Mouse (Mus musculus) liver, embryonic 14.5 days (tissue): ENCODE measurements around the gene Gm20422. TPM values are rescaled to one million over a fixed set of nuclear protein-coding genes. Genes with fewer than 3 reads are reported as not detected.

ENCODE experiments used
- ATAC-seq: fragments of 200-750 bp; cut with Nextera tagmentation; 2 replicates; pipeline ENCODE4 v1.8.0; 2017; ENCODE audit warnings: moderate number of reproducible peaks, mild to moderate bottlenecking, moderate library complexity; ENCODE audit not compliant: insufficient read depth
- DNase-seq, 3 experiments: peaks; one replicate each; pipeline ENCODE4 v3.0.0-alpha.2; 2012 to 2013; ENCODE audit warnings: low read depth in 3 of 3, low spot score in 3 of 3
- H3K27ac ChIP-seq: fragments of 300-500 bp; sonication (generic); 2 replicates; pipeline ENCODE4 v1.5.1; 2014; ENCODE audit warnings: moderate library complexity, mild to moderate bottlenecking, control low read depth, inconsistent platforms
- H3K27me3 ChIP-seq: fragments of 300-500 bp; sonication (generic); 2 replicates; pipeline ENCODE4 v1.6.1; 2014; ENCODE audit warnings: mild to moderate bottlenecking, low read length, moderate library complexity; ENCODE audit not compliant: control insufficient read depth, insufficient read depth
- H3K36me3 ChIP-seq: fragments of 300-500 bp; sonication (generic); replicated peaks from 2 replicates; pipeline ENCODE4 v1.6.1; 2014; ENCODE audit warnings: low read depth; ENCODE audit not compliant: control insufficient read depth, insufficient read depth
- H3K4me1 ChIP-seq, 2 experiments: fragments of 200-500 bp in 1 of 2; fragments of 300-500 bp in 1 of 2; sonication (generic) in 1 of 2; replicated peaks; 2 replicates each; pipeline ENCODE4 v1.6.1; 2012 to 2014; ENCODE audit warnings: antibody characterized with exemption in 1 of 2, inconsistent platforms in 1 of 2, low read length in 1 of 2; ENCODE audit not compliant: control insufficient read depth in 2 of 2, insufficient read depth in 2 of 2
- H3K4me2 ChIP-seq: fragments of 300-500 bp; sonication (generic); 2 replicates; pipeline ENCODE4 v1.6.1; 2014; ENCODE audit warnings: low read depth, mild to moderate bottlenecking, control low read depth, moderate library complexity
- H3K4me3 ChIP-seq, 2 experiments: fragments of 200-500 bp in 1 of 2; fragments of 300-500 bp in 1 of 2; sonication (generic) in 1 of 2; 2 replicates each; pipeline ENCODE4 v1.5.1; 2012 to 2014; ENCODE audit warnings: low read depth in 2 of 2, low read length in 2 of 2, mild to moderate bottlenecking in 2 of 2, control low read depth in 1 of 2, inconsistent platforms in 1 of 2, moderate library complexity in 1 of 2; ENCODE audit not compliant: insufficient read depth in 1 of 2
- H3K9ac ChIP-seq: fragments of 300-500 bp; sonication (generic); replicated peaks from 2 replicates; pipeline ENCODE4 v1.6.1; 2014; ENCODE audit warnings: mild to moderate bottlenecking, control low read depth, moderate library complexity
- H3K9me3 ChIP-seq: fragments of 300-500 bp; sonication (generic); 2 replicates; pipeline ENCODE4 v1.6.1; 2016; ENCODE audit warnings: low read length, mixed read lengths; ENCODE audit not compliant: control insufficient read depth
- CTCF ChIP-seq: IDR thresholded peaks from 2 replicates; pipeline ENCODE4 v1.5.1; 2016; ENCODE audit warnings: antibody characterized with exemption, low read depth, control low read depth
- EP300 ChIP-seq: IDR thresholded peaks from 2 replicates; pipeline ENCODE4 v1.6.1; 2016; ENCODE audit warnings: antibody characterized with exemption, low read depth
- WGBS: fragments of 180-500 bp; shearing (Covaris S2); extraction: QIAGEN DNeasy Blood & Tissue Kit; methylation state at CpG from one replicate; pipeline ENCODE4 v1.1.7; 2014; ENCODE audit not compliant: insufficient replicate concordance; 5-methylcytosine and 5-hydroxymethylcytosine counted together
- polyA plus RNA-seq, 2 experiments: library from polyadenylated mRNA; depleted of rRNA in 1 of 2; stranded (reverse) in 1 of 2; unstranded in 1 of 2; fragments of >200 nt; fragmentation: Nextera tagmentation in 1 of 2; extraction: Ambion mirVana in 1 of 2; gene quantifications; 2 replicates each; pipeline versions ENCODE4 v1.2.1 to v1.2.3; 2012 to 2014

Gm20422 gene
- polyA plus RNA-seq, 2 experiments = 0.32 to 1.0 TPM

DNA sequence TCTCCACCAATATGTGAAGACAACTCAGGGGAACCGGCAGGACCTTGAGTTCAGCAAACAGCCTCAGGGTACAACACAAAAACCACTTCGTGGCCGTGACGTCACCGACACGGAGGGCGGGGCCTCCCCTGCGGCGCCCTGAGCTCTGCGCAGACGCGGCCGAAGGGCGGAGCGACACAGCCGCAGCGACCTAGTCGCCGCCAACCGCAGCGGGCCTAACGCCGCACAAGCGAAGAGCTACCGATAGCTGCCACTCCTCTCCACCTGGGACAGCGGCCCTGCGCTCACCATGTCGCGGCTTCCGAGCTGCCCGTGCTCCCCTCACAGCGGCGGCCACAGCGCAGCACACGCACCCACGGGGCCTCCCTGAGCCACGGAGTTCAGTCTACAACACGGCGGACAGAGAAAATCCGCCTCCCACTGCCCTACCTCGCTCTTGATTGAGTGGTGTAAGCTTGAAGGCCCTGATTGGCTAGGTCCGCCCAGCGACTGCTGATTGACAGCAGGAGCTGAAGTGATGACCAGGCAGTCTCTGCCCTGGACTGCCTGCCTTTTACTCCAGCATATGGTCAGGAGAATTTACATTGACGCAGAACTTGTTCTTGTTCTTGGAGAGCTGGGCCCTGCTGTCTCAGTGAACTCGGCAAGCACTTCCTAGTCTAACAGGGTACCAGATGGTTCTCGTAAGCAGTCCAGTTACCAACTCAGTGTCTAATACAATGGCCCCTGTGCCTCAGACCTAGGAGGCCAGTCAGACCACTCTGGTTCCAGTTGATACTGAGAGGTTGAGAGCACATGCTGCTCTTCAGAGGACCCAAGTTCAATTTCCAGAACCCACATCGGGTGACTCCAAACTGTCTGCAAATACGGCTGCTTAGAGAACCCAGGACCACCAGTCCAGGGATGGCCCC, 24.9 kb downstream of the Gm20422 start, which contains the start of gene Zfp963:
Gene Zfp963, minus strand, starts transcription at position 427 of the 911 bp plus-strand sequence.
- DNase-seq (peak; percentile 89 to 91 (median 91)), ATAC-seq (peak; percentile 98)
- peak within 1 kb of the TSS; percentile 92 for H3K27ac ChIP-seq
- no peaks in the 10 kb centered on the region for H3K36me3 ChIP-seq
- H3K27me3 ChIP-seq = no peaks in the 10 kb centered on the region
- 4% methylated on average over 48 of the region's 48 CpGs for WGBS
- peak within 1 kb of the TSS; percentile 77 for H3K4me2 ChIP-seq
- H3K9ac ChIP-seq = peak within 1 kb of the TSS; percentile 77
- TF ChIP-seq CTCF (peak; percentile 17; the same call in 1 of the 2 replicates), EP300 (no peak)
- peaks cover 28 to 38% of the 10 kb centered on the region in 2 experiments for H3K4me1 ChIP-seq
- no peaks in the 10 kb centered on the region for H3K9me3 ChIP-seq
- H3K4me3 ChIP-seq = peak within 1 kb of the TSS; percentile 70 to 79

DNA sequence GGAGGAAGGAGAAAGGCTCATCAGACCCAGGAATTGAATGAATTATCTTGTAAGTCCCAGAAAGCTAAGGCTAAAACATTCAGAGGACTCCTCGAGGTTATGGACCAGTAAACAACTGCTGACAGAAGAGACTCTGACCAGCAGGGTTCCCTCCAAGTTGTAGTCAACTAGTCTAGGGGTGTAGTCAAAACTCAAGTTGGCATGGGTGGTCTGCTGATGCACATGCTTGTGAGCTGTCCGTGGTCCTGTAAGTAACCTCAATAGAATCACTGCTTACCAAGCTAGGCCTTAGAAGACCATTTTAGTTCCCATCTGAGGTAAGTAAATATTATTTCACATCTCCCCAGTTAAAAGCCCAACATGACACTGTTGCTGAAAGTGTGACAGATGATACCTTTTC, 33.5 kb downstream of the Gm20422 start:
- no peak overlapping the region for H3K9ac ChIP-seq
- no peak for ATAC-seq
- no peaks in the 10 kb centered on the region for H3K9me3 ChIP-seq
- TF ChIP-seq CTCF (no peak), EP300 (no peak)
- no peak for DNase-seq
- H3K4me1 ChIP-seq = no peaks in the 10 kb centered on the region
- no peak overlapping the region for H3K4me3 ChIP-seq
- no peak overlapping the region for H3K27ac ChIP-seq
- WGBS = 54% methylated on average over 2 of the region's 2 CpGs
- H3K27me3 ChIP-seq = no peaks in the 10 kb centered on the region
- H3K4me2 ChIP-seq = no peak overlapping the region
- H3K36me3 ChIP-seq = 0 out of 2 replicates have a peak, but pooled peaks cover 2% of the 10 kb centered on the region

DNA sequence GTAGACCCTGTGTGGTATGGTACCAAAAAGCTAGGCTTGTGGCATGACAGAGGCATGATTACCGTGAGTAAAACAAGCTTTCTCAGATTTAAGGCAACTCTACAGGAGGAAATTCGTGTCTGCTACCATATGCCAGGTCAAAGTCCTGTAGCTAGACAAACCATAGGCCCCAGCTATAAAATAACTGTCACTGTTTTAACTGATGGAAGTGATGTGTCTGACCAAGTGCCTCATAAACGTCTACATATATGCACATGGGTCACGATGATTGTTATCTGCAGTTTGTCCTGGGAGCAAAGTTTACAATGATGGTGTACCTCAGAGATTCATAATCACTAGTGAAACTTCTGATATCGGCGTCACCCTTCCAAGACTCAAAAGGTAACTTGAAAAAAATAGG, 33.9 kb downstream of the Gm20422 start:
- Histone ChIP-seq H3K36me3 (0 out of 2 replicates have a peak, but pooled peaks cover 2% of the 10 kb centered on the region), H3K27me3 (no peaks in the 10 kb centered on the region), H3K4me2 (no peak overlapping the region), H3K4me3 (no peak overlapping the region), H3K27ac (no peak overlapping the region), H3K9ac (no peak overlapping the region), H3K9me3 (no peaks in the 10 kb centered on the region), H3K4me1 (no peaks in the 10 kb centered on the region)
- 62% methylated on average over 6 of the region's 6 CpGs for WGBS
- ATAC-seq (no peak), DNase-seq (no peak)
- TF ChIP-seq CTCF (no peak), EP300 (no peak)

DNA sequence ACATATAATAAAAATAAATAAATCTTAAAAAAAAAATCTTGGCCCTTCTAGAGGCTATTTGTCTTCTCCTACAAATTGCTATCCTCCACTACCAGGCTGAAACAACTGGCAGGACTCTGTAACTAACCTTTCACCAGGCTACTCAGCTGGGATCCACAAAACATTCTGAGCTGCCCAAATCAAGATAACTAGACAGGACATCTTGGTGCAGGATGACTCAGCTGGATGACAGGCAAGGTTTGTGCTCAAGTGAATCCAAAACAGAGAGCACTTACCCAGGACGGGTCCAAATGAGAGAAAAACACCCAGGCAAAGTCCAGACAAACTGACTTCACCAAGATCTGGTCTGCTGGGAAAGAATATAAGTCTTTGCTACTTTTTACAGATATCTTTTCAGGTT, 39.2 kb downstream of the Gm20422 start:
- 48% methylated on average over 1 of the region's 1 CpGs for WGBS
- H3K4me1 ChIP-seq = 0 out of 4 replicates have a peak, but pooled peaks cover 0 to 2% of the 10 kb centered on the region in 2 experiments
- TF ChIP-seq EP300 = no peak
- TF ChIP-seq CTCF = no peak
- H3K27ac ChIP-seq = no peak overlapping the region
- no peak overlapping the region for H3K4me2 ChIP-seq
- DNase-seq (no peak), ATAC-seq (no peak)
- H3K9me3 ChIP-seq = no peaks in the 10 kb centered on the region
- H3K4me3 ChIP-seq = no peak overlapping the region
- no peaks in the 10 kb centered on the region for H3K27me3 ChIP-seq
- H3K36me3 ChIP-seq = no peaks in the 10 kb centered on the region
- H3K9ac ChIP-seq = no peak overlapping the region

DNA sequence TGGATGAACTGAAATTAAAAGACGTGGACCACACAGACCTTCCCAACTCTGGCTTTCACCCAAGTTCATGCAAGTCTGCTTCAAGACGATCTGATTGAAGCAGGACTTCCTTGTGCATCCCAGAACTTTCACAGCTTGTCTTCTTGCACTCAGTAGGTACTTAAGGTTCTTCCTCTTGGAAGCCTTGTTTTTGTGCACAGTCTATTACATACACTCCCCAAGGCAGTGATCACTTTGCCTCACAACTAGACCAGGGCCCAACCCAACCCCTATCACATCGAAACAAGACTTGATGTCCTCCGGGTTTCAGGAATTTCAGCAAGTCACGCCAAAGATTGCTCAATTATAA, 57.5 kb downstream of the Gm20422 start:
- Histone ChIP-seq H3K27ac (peak overlapping the region; percentile 40; the same call in 1 of the 2 replicates), H3K27me3 (no peaks in the 10 kb centered on the region), H3K4me3 (peak overlapping the region; percentile 53 to 70), H3K9ac (peak overlapping the region; percentile 1; the same call in 1 of the 2 replicates), H3K36me3 (peaks cover 4% of the 10 kb centered on the region), H3K9me3 (no peaks in the 10 kb centered on the region), H3K4me1 (peaks cover 3 to 10% of the 10 kb centered on the region in 2 experiments), H3K4me2 (peak overlapping the region; percentile 68)
- DNase-seq (no peak), ATAC-seq (peak; percentile 9)
- WGBS = 38% methylated on average over 5 of the region's 5 CpGs
- TF ChIP-seq EP300 (no peak), CTCF (no peak)
